Mouse (Mus musculus): Measurements from ENCODE around the gene Cldn19.

DNA sequence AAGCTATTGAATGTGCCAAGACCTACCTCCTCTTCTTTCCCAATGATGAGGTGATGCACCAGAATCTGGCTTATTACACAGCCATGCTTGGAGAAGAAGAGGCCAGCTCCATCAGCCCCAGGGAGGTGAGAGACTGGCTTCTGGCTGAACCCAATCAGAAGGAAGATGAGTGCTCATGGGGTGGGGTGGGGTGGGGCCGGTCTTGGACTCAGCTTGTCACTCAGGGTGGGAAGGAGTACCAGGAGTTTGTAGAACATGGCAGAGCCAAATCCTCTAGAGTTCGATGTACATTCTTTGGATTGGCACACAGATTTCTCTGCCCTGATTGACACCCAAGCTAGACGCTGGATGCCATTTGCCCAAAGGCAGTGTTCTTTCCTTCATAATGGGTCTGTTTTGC, 16.6 kb upstream of the Cldn19 start:
- TF ChIP-seq CTCF (IDR thresholded peaks at IDR 0.05; ENCODE audit: extremely low read depth, insufficient read length, insufficient replicate concordance, low read depth, low read length) (no peak), POLR2A (IDR thresholded peaks at IDR 0.05; ENCODE audit: low read depth, low read length) (no peak)
